22 mouse cellular contexts compared by ENCODE assay signal in genomic region chr6:31995249-31995648, GRCm38 (mm10). TPM values are rescaled to one million over a fixed set of nuclear protein-coding genes. Genes with fewer than 3 reads are reported as not detected.
"Had no signal": no experiment of that assay in that cellular context is flagged by ENCODE, and none has a peak within 500 bp of the region (broad histone marks: within the 10 kb centered on the region; RNA-seq: fewer than 3 reads in every experiment).

No protein-coding gene starts in this region.

- DNase-seq: left cerebral cortex, postnatal 4 days; liver; liver, embryonic 13.5 days; liver, postnatal 0 days; lung, adult 18-20 months; lung, adult 2 months; lung, embryonic 14.5 days; lung, postnatal 10 days; lung, postnatal 14 days; lung, postnatal 36 days; lung, postnatal 4 days; midbrain, embryonic 14.5 days had no signal

RNA-seq across cellular contexts. Expression of gene 1700012A03Rik, which starts 54.8 kb away (rescaled TPM):
- total RNA-seq: left cerebral cortex, postnatal 10 days; left cerebral cortex, postnatal 14 days; left cerebral cortex, postnatal 25 days; left cerebral cortex, postnatal 36 days; left cerebral cortex, postnatal 4 days; liver, adult 2 months; megakaryocyte progenitor cell, adult 5-6 weeks; megakaryocyte, adult 5-6 weeks; megakaryocyte-erythroid progenitor cell, adult 5-6 weeks; midbrain, postnatal 0 days; monocyte, adult 5-6 weeks had no signal
